Mouse (Mus musculus) megakaryocyte, embryonic 14.5 days (primary cell): ENCODE measurements around the gene Rabep2. TPM values are rescaled to one million over a fixed set of nuclear protein-coding genes. Genes with fewer than 3 reads are reported as not detected.
A peak's percentile ranks its signal among the peaks of the same experiment; 100 is the strongest.
"Not testable (repeated sequence)": the region's sequence is repeated elsewhere in the genome, so short reads cannot be mapped to it uniquely, and the experiment has no call there.

Experiments used
- H3K27me3 ChIP-seq: replicated peaks from 2 replicates; pipeline ENCODE3; 2012; ENCODE audit warnings: inconsistent platforms
- H3K36me3 ChIP-seq: replicated peaks from 2 replicates; pipeline ENCODE3; 2012; ENCODE audit warnings: low read length, inconsistent platforms, mixed read lengths
- H3K4me1 ChIP-seq: 2 replicates; pipeline ENCODE4 v1.6.1; 2012; ENCODE audit warnings: inconsistent platforms
- H3K4me3 ChIP-seq: replicated peaks from 2 replicates; pipeline ENCODE3; 2012; ENCODE audit warnings: moderate library complexity, mild to moderate bottlenecking, inconsistent platforms
- H3K9me3 ChIP-seq: 2 replicates; pipeline ENCODE4 v1.6.1; 2012; ENCODE audit warnings: inconsistent platforms
- FLI1 ChIP-seq: IDR thresholded peaks from 2 replicates; pipeline ENCODE4 v1.6.1; 2012; ENCODE audit warnings: low read length, inconsistent platforms, mixed read lengths
- GATA1 ChIP-seq: IDR thresholded peaks from 3 replicates; pipeline ENCODE4 v1.6.1; 2012; ENCODE audit warnings: mixed read lengths, low read length, inconsistent platforms, borderline replicate concordance
- polyA plus RNA-seq: library from polyadenylated mRNA; stranded (reverse); fragments of >175 nt; gene quantifications from 2 replicates; pipeline ENCODE4 v1.2.3, GENCODE M21; 2012; ENCODE audit warnings: low replicate concordance; ENCODE audit not compliant: insufficient read depth

Rabep2 gene
- 97.9 and 143 TPM in 2 replicates for polyA plus RNA-seq

- Histone ChIP-seq H3K27me3 (no peaks in the 10 kb centered on the region), H3K4me3 (peak within 1 kb of the TSS; percentile 96), H3K36me3 (peaks cover 50% of the 10 kb centered on the region), H3K9me3 (peaks cover 16% of the 10 kb centered on the region), H3K4me1 (peaks cover 53% of the 10 kb centered on the region)
- TF ChIP-seq GATA1 = no peak
- no peak for TF ChIP-seq FLI1
Measured at GRCm38 (mm10) chr7:126428631-126429502, at the start of gene Rabep2. TSS of gene Rabep2 (plus strand) at chr7:126428759.

GRCm38 (mm10) chr7:126383565-126383964 is 45.0 kb upstream of the Rabep2 start:
- Histone ChIP-seq H3K4me3 (no peak overlapping the region), H3K4me1 (peaks cover 11% of the 10 kb centered on the region), H3K9me3 (no peaks in the 10 kb centered on the region), H3K27me3 (peaks cover 2% of the 10 kb centered on the region), H3K36me3 (peaks cover 59% of the 10 kb centered on the region)
- TF ChIP-seq GATA1 (no peak), FLI1 (no peak)

GRCm38 (mm10) chr7:126388185-126388584 is 40.4 kb upstream of the Rabep2 start:
- Histone ChIP-seq H3K36me3 (peaks cover 85% of the 10 kb centered on the region), H3K9me3 (peaks cover 12% of the 10 kb centered on the region), H3K4me1 (peaks cover 39% of the 10 kb centered on the region), H3K27me3 (no peaks in the 10 kb centered on the region), H3K4me3 (no peak overlapping the region)
- no peak for TF ChIP-seq GATA1
- TF ChIP-seq FLI1 = no peak

GRCm38 (mm10) chr7:126392086-126392884 is 36.3 kb upstream of the Rabep2 start:
- H3K4me1 ChIP-seq = peaks cover 68% of the 10 kb centered on the region
- not testable (repeated sequence) for H3K27me3 ChIP-seq, H3K4me3 ChIP-seq
- H3K9me3 ChIP-seq = peaks cover 12% of the 10 kb centered on the region
- peaks cover 62% of the 10 kb centered on the region for H3K36me3 ChIP-seq

- H3K27me3 ChIP-seq = no peaks in the 10 kb centered on the region
- TF ChIP-seq GATA1 (no peak), FLI1 (no peak)
- H3K4me3 ChIP-seq = peak within 1 kb of the TSS; percentile 98
- peaks cover 22% of the 10 kb centered on the region for H3K36me3 ChIP-seq
- no peaks in the 10 kb centered on the region for H3K9me3 ChIP-seq
- peaks cover 56% of the 10 kb centered on the region for H3K4me1 ChIP-seq
Measured at GRCm38 (mm10) chr7:126396298-126397119, 32.0 kb upstream of the Rabep2 start, which contains the start of gene Nfatc2ip. TSS of gene Nfatc2ip (minus strand) at chr7:126396737.

GRCm38 (mm10) chr7:126397221-126397620 is 31.3 kb upstream of the Rabep2 start:
- no peaks in the 10 kb centered on the region for H3K27me3 ChIP-seq
- no peak for TF ChIP-seq GATA1
- no peak for TF ChIP-seq FLI1
- H3K36me3 ChIP-seq = peaks cover 15% of the 10 kb centered on the region
- peaks cover 58% of the 10 kb centered on the region for H3K4me1 ChIP-seq
- H3K4me3 ChIP-seq = peak overlapping the region; percentile 98
- H3K9me3 ChIP-seq = no peaks in the 10 kb centered on the region

GRCm38 (mm10) chr7:126397822-126398221 is 30.7 kb upstream of the Rabep2 start:
- no peak for TF ChIP-seq GATA1
- no peak for TF ChIP-seq FLI1
- H3K36me3 ChIP-seq = peaks cover 14% of the 10 kb centered on the region
- no peaks in the 10 kb centered on the region for H3K9me3 ChIP-seq
- H3K27me3 ChIP-seq = no peaks in the 10 kb centered on the region
- no peak overlapping the region for H3K4me3 ChIP-seq
- peaks cover 60% of the 10 kb centered on the region for H3K4me1 ChIP-seq

- no peaks in the 10 kb centered on the region for H3K9me3 ChIP-seq
- H3K4me1 ChIP-seq = peaks cover 57% of the 10 kb centered on the region
- TF ChIP-seq FLI1 (no peak), GATA1 (no peak)
- peaks cover 5% of the 10 kb centered on the region for H3K36me3 ChIP-seq
- no peaks in the 10 kb centered on the region for H3K27me3 ChIP-seq
- no peak overlapping the region for H3K4me3 ChIP-seq
Measured at GRCm38 (mm10) chr7:126399548-126399947, 29.0 kb upstream of the Rabep2 start.

- H3K4me1 ChIP-seq = peaks cover 33% of the 10 kb centered on the region
- H3K27me3 ChIP-seq, H3K9me3 ChIP-seq, H3K4me3 ChIP-seq, H3K36me3 ChIP-seq: not testable (repeated sequence)
Measured at GRCm38 (mm10) chr7:126402518-126402917, 26.0 kb upstream of the Rabep2 start.

GRCm38 (mm10) chr7:126408686-126409085 is 19.9 kb upstream of the Rabep2 start:
- H3K9me3 ChIP-seq = 0 out of 2 replicates have a peak, but pooled peaks cover 9% of the 10 kb centered on the region
- H3K27me3 ChIP-seq = peaks cover 60% of the 10 kb centered on the region
- TF ChIP-seq GATA1 = no peak
- no peak for TF ChIP-seq FLI1
- H3K36me3 ChIP-seq = no peaks in the 10 kb centered on the region
- H3K4me3 ChIP-seq = no peak overlapping the region
- peaks cover 37% of the 10 kb centered on the region for H3K4me1 ChIP-seq
